Mouse (Mus musculus): Measurements from ENCODE around the gene Pawr.

The Pawr gene

GRCm38 (mm10) chr10:108300843-108301242 lies 31.1 kb upstream of the Pawr start:
- in situ Hi-C loops (cut with MboI; ENCODE audit: low pct_unique_long_range_greater_than_20kb in 1 of 2, low sequenced_read_pairs in 2 of 2, unreplicated experiment in 1 of 2), result no loop called here

DNA sequence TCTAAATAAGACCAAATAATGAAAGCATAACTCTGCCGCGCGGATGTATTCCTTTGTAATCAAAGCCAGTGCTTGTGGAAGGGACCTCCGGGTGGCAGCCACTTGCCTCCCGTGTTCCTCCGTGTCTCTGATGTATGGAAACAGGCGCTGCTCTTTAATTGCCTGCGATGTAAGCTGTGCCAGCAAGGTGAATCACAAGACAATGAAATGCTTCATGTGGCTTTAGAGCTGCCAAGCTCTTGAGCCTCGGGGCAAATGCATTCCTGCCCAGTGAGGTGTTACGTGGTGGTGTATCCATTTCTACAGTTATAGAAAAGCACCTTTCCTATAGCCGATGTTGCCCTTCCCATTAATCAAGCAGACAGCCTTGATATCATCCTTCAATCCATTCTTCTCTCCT lies 24.1 kb upstream of the Pawr start:
- in situ Hi-C loops (cut with MboI; ENCODE audit: low pct_unique_long_range_greater_than_20kb in 1 of 2, low sequenced_read_pairs in 2 of 2, unreplicated experiment in 1 of 2), result no loop called here

- in situ Hi-C loops (cut with MboI; ENCODE audit: low pct_unique_long_range_greater_than_20kb in 1 of 2, low sequenced_read_pairs in 2 of 2, unreplicated experiment in 1 of 2), result no loop called here
These were observed 21.7 kb upstream of the Pawr start for GRCm38 (mm10) chr10:108310195-108310594.

- in situ Hi-C loops (cut with MboI; ENCODE audit: low pct_unique_long_range_greater_than_20kb in 1 of 2, low sequenced_read_pairs in 2 of 2, unreplicated experiment in 1 of 2), result no loop called here
These were observed 20.5 kb upstream of the Pawr start for GRCm38 (mm10) chr10:108311396-108311795.

DNA sequence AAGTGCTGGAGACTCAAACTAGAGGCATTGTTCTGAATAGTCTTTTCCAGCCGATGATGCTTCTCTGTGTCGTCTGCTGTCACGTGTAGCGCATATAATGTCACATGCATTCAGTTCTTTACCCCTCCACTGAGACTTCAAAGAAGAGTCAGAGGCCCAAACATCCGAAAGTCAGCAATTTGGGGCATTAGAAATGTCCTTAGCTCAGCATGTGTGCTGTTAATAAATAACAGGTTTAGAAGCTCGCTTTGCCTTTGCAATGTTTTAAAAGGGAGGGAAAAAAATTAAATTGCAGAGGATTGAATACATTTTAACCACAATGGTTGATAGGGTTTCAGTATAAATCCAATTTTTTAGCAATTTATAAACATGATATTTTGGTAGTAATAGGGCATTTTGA lies 18.1 kb upstream of the Pawr start:
- in situ Hi-C loops (cut with MboI; ENCODE audit: low pct_unique_long_range_greater_than_20kb in 1 of 2, low sequenced_read_pairs in 2 of 2, unreplicated experiment in 1 of 2), result no loop called here

DNA sequence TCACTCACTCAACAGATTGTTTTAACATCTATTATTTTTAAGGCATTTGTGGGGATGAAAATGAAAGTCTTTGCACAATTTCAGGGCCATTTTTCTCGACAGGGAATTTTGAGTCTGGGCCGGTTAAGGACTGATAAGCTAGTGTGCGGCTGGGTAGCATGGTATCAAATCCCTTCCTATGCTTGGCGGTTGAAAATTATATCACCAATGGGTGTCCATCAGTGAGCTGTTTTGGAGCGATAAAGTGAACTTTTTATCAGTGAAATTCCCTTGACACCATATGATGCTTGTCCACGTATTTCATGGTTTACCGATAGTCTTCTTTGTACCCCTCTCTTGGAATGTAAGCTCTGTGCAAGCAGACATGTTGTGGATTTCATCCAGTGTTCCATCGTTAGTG lies 17.5 kb upstream of the Pawr start:
- in situ Hi-C loops (cut with MboI; ENCODE audit: low pct_unique_long_range_greater_than_20kb in 1 of 2, low sequenced_read_pairs in 2 of 2, unreplicated experiment in 1 of 2), result no loop called here

- in situ Hi-C loops (cut with MboI; ENCODE audit: low pct_unique_long_range_greater_than_20kb in 1 of 2, low sequenced_read_pairs in 2 of 2, unreplicated experiment in 1 of 2), result no loop called here
These were observed 16.7 kb upstream of the Pawr start for GRCm38 (mm10) chr10:108315236-108315635.

DNA sequence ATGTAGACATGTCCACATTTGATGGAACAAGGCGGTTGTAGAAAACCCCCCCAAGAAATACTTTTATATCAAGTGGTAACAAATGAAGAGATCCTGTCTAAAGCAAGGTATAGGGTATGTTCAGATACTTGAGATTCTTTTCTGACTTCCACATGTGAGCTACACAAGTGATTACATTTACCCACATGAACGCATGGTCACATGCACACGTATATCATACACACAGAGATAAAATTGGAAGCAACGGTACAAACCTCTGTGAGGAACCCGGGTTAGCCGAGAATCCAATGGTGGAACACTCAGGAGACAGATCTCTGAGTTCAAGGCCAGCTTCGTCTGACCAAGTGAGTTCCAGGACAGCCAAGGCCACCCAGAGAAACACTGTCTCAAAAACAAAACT lies 3.6 kb upstream of the Pawr start:
- in situ Hi-C loops (cut with MboI; ENCODE audit: low pct_unique_long_range_greater_than_20kb in 1 of 2, low sequenced_read_pairs in 2 of 2, unreplicated experiment in 1 of 2), result no loop called here

DNA sequence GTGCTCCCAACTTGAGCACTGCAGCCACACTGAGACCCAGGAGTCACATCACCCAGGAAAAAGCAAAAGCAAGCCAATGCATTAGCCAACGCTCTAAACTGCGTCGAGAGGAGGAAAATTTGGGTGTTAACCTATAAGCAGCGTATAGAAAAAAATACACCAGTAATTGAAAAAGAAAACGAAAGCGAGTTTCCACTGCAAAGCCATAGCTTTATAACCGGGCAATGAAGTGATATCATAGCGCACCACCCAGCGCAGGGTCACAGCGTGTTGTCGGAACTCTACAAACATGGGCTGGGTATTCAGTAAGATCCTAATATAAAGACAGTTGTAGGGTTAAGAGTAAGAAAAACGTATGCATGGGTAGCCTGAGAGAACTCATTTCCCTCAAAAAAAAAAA lies 2.9 kb upstream of the Pawr start:
- in situ Hi-C loops (cut with MboI; ENCODE audit: low pct_unique_long_range_greater_than_20kb in 1 of 2, low sequenced_read_pairs in 2 of 2, unreplicated experiment in 1 of 2), result no loop called here

GRCm38 (mm10) chr10:108329771-108330170 lies 2.1 kb upstream of the Pawr start:
- in situ Hi-C loops (cut with MboI; ENCODE audit: low pct_unique_long_range_greater_than_20kb in 1 of 2, low sequenced_read_pairs in 2 of 2, unreplicated experiment in 1 of 2), result no loop called here

GRCm38 (mm10) chr10:108330964-108331363 lies 957 bp upstream of the Pawr start:
- in situ Hi-C loops (cut with MboI; ENCODE audit: low pct_unique_long_range_greater_than_20kb in 1 of 2, low sequenced_read_pairs in 2 of 2, unreplicated experiment in 1 of 2), result no loop called here

DNA sequence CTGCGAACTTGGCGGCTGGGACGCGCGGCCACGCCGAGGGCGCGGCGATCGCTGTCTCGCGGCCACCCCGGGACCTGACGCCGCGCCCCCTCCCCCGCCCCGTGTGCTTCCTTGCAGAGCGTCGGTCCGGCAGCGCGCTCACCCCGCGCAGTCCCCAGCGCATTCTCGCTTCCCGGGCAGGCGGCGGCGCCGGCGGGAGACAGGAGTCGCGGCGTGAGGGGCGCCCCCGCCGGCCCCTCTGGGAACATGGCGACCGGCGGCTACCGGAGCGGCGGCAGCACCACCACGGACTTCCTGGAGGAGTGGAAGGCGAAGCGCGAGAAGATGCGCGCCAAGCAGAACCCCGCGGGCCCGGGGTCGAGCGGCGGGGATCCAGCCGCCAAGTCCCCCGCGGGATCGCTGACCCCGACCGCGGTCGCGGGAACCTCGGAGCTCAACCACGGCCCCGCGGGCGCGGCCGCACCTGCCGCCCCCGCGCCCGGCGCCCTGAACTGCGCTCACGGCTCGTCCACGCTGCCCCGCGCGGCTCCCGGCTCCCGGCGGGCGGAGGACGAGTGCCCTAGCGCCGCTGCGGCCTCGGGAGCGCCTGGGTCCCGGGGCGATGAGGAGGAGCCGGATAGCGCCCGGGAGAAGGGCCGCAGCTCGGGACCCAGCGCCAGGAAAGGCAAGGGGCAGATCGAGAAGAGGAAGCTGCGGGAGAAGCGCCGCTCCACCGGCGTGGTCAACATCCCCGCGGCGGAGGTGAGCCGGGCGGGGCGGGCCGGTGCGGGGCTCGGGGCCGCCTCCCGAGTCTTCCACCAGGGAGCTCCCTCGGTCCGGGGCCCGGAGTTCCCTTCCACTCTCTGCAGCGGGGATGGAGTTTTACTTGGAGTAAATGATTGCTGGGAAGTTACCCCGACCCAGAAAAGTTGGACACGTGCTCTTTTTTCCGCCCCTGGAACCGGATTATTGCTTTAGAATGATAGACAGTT lies 935 bp downstream of the Pawr start:
- in situ Hi-C loops (cut with MboI; ENCODE audit: low pct_unique_long_range_greater_than_20kb in 1 of 2, low sequenced_read_pairs in 2 of 2, unreplicated experiment in 1 of 2), result no loop called here

GRCm38 (mm10) chr10:108333642-108334041 lies 1.7 kb downstream of the Pawr start:
- in situ Hi-C loops (cut with MboI; ENCODE audit: low pct_unique_long_range_greater_than_20kb in 1 of 2, low sequenced_read_pairs in 2 of 2, unreplicated experiment in 1 of 2), result no loop called here

DNA sequence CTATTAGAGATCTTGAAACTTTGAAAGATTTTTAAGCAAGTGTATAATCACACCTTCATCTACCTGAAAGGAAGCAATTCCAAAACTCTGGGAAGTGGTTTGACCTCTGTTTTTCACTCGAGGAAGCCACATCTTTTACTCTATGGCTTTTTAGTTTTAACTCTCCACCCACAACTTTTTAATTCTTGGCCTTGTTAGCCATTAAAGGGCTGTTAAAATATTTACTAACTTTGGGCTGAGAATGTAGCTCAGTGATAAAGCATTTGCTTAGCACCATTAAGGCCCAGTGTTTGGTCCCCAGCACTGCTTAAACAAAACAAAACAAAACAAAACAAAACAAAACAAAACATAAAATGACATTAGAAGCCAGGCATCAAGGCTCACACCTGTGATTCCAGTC lies 2.2 kb downstream of the Pawr start:
- in situ Hi-C loops (cut with MboI; ENCODE audit: low pct_unique_long_range_greater_than_20kb in 1 of 2, low sequenced_read_pairs in 2 of 2, unreplicated experiment in 1 of 2), result no loop called here

DNA sequence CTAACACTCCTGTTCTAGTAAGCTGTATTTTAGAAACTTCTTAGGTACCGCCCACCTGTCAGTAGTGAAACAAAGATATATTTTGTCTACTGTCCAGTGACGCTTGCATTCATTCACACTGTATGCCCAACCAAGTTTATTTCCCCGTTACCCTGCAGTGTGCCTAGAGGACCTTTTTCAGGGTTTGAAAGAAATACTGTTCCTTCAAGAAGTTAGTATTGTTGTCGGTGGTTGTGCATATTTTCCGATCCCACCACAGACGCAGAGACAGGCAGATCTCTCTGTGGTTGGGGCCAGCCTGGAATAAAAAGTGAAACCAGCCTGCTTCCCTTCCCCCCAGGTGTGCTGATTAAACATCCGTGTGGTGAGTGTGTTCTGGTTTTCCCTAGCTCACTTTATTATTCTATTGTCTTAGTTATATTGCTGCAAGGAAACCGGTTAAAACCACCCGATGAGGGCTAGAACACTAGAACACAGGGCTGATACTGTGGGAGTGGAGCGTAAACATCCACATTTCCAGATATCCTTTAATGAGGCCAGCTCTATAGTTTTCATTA lies 3.9 kb downstream of the Pawr start:
- in situ Hi-C loops (cut with MboI; ENCODE audit: low pct_unique_long_range_greater_than_20kb in 1 of 2, low sequenced_read_pairs in 2 of 2, unreplicated experiment in 1 of 2), result no loop called here

GRCm38 (mm10) chr10:108336581-108336980 lies 4.7 kb downstream of the Pawr start:
- in situ Hi-C loops (cut with MboI; ENCODE audit: low pct_unique_long_range_greater_than_20kb in 1 of 2, low sequenced_read_pairs in 2 of 2, unreplicated experiment in 1 of 2), result no loop called here

- in situ Hi-C loops (cut with MboI; ENCODE audit: low pct_unique_long_range_greater_than_20kb in 1 of 2, low sequenced_read_pairs in 2 of 2, unreplicated experiment in 1 of 2), result no loop called here
These were observed 6.4 kb downstream of the Pawr start for GRCm38 (mm10) chr10:108338055-108338961.

- in situ Hi-C loops (cut with MboI; ENCODE audit: low pct_unique_long_range_greater_than_20kb in 1 of 2, low sequenced_read_pairs in 2 of 2, unreplicated experiment in 1 of 2), result no loop called here
These were observed 7.2 kb downstream of the Pawr start for GRCm38 (mm10) chr10:108339118-108339517.

DNA sequence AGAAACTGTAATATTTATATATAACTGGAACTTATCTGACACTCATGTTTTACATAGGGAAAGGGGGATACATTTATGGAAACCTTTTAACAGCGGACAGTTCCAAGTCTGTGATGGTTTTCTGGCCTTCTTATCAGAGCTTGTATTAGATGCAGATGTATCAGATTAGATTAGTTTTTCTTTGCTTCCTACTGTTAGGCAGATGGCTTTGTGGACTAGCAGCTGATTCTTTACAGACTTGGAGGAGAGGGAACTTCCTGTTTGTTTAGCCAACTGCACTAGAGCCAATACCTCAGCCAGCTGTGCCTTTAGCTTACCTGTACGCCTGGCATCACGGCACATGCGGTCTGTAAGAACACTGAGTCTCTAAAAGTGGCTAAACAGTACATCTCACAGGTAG lies 8.0 kb downstream of the Pawr start:
- in situ Hi-C loops (cut with MboI; ENCODE audit: low pct_unique_long_range_greater_than_20kb in 1 of 2, low sequenced_read_pairs in 2 of 2, unreplicated experiment in 1 of 2), result loop anchor here in 1 of 2 experiments (5.0 kb wide), 1 partner anchor 77 kb away; no protein-coding TSS in a partner anchor

All from mouse embryonic stem cell (cell line).